Mouse (Mus musculus): ENCODE measurements around the gene Mogs. TPM values are rescaled to one million over a fixed set of nuclear protein-coding genes. Genes with fewer than 3 reads are reported as not detected.

Gene Mogs
- polyA plus RNA-seq, 1 experiment = 32.5 TPM

- no peak overlapping the region for H3ac ChIP-seq (ENCODE audit: control insufficient read depth, insufficient read length, low read depth)
- no peaks in the 10 kb centered on the region for H3K36me3 ChIP-seq (ENCODE audit: control insufficient read depth, insufficient read depth)
- no peak overlapping the region for H3K4me3 ChIP-seq (ENCODE audit: insufficient read depth, poor library complexity, severe bottlenecking)
- peaks cover 7% of the 10 kb centered on the region for H3K79me2 ChIP-seq (ENCODE audit: control insufficient read depth, insufficient read depth)
- H3K27me3 ChIP-seq (ENCODE audit: control insufficient read depth, insufficient read depth, insufficient read length) = peaks cover 11% of the 10 kb centered on the region
- H3K79me3 ChIP-seq (ENCODE audit: low read depth) = peaks cover 6% of the 10 kb centered on the region
- TF ChIP-seq MYOD1 (IDR thresholded peaks at IDR 0.05; ENCODE audit: control insufficient read depth, insufficient read length, low read depth) (no peak), MYOG (IDR thresholded peaks at IDR 0.05; ENCODE audit: control insufficient read depth, extremely low read depth, insufficient read length) (no peak), FOSL1 (IDR thresholded peaks at IDR 0.05; ENCODE audit: insufficient read depth, low read length, poor library complexity, severe bottlenecking) (no peak), CEBPB (IDR thresholded peaks at IDR 0.05; ENCODE audit: low read depth) (no peak), CTCF (IDR thresholded peaks at IDR 0.05; ENCODE audit: control insufficient read depth, insufficient read depth, insufficient read length) (no peak), USF1 (IDR thresholded peaks at IDR 0.05; ENCODE audit: low read depth) (no peak), MAX (IDR thresholded peaks at IDR 0.05) (no peak)
Observed at GRCm38 (mm10) chr6:83161442-83161841, 46.1 kb downstream of the Mogs start.

- Histone ChIP-seq H3K27me3 (ENCODE audit: control insufficient read depth, insufficient read depth, insufficient read length) (peaks cover 11% of the 10 kb centered on the region), H3K4me3 (ENCODE audit: insufficient read depth, poor library complexity, severe bottlenecking) (no peak overlapping the region), H3K79me2 (ENCODE audit: control insufficient read depth, insufficient read depth) (peaks cover 13% of the 10 kb centered on the region), H3K79me3 (ENCODE audit: low read depth) (peaks cover 12% of the 10 kb centered on the region), H3ac (ENCODE audit: control insufficient read depth, insufficient read length, low read depth) (no peak overlapping the region), H3K36me3 (ENCODE audit: control insufficient read depth, insufficient read depth) (no peaks in the 10 kb centered on the region)
- no peak for TF ChIP-seq MYOD1 (IDR thresholded peaks at IDR 0.05; ENCODE audit: control insufficient read depth, insufficient read length, low read depth)
- TF ChIP-seq MAX (IDR thresholded peaks at IDR 0.05) = no peak
- no peak for TF ChIP-seq FOSL1 (IDR thresholded peaks at IDR 0.05; ENCODE audit: insufficient read depth, low read length, poor library complexity, severe bottlenecking)
- TF ChIP-seq MYOG (IDR thresholded peaks at IDR 0.05; ENCODE audit: control insufficient read depth, extremely low read depth, insufficient read length) = no peak
Observed at GRCm38 (mm10) chr6:83161921-83162641, 46.8 kb downstream of the Mogs start.

- TF ChIP-seq MAX (IDR thresholded peaks at IDR 0.05) (no peak), CTCF (IDR thresholded peaks at IDR 0.05; ENCODE audit: control insufficient read depth, insufficient read depth, insufficient read length) (peak; percentile 67)
- no peak overlapping the region for H3K4me3 ChIP-seq (ENCODE audit: insufficient read depth, poor library complexity, severe bottlenecking)
Observed at GRCm38 (mm10) chr6:83162701-83163100, 47.4 kb downstream of the Mogs start.

GRCm38 (mm10) chr6:83165026-83165606 lies 49.8 kb downstream of the Mogs start:
- TF ChIP-seq MAX (IDR thresholded peaks at IDR 0.05) = no peak
- TF ChIP-seq MYOD1 (IDR thresholded peaks at IDR 0.05; ENCODE audit: control insufficient read depth, insufficient read length, low read depth) = no peak
- TF ChIP-seq FOSL1 (IDR thresholded peaks at IDR 0.05; ENCODE audit: insufficient read depth, low read length, poor library complexity, severe bottlenecking) = no peak
- TF ChIP-seq MYOG (IDR thresholded peaks at IDR 0.05; ENCODE audit: control insufficient read depth, extremely low read depth, insufficient read length) = no peak
- no peak for TF ChIP-seq CEBPB (IDR thresholded peaks at IDR 0.05; ENCODE audit: low read depth)
- no peak for TF ChIP-seq CTCF (IDR thresholded peaks at IDR 0.05; ENCODE audit: control insufficient read depth, insufficient read depth, insufficient read length)
- Histone ChIP-seq H3K27me3 (ENCODE audit: control insufficient read depth, insufficient read depth, insufficient read length) (peaks cover 11% of the 10 kb centered on the region), H3K4me3 (ENCODE audit: insufficient read depth, poor library complexity, severe bottlenecking) (peak overlapping the region; percentile 23), H3K36me3 (ENCODE audit: control insufficient read depth, insufficient read depth) (no peaks in the 10 kb centered on the region), H3K79me3 (ENCODE audit: low read depth) (peaks cover 25% of the 10 kb centered on the region), H3ac (ENCODE audit: control insufficient read depth, insufficient read length, low read depth) (peak overlapping the region; percentile 24), H3K79me2 (ENCODE audit: control insufficient read depth, insufficient read depth) (peaks cover 36% of the 10 kb centered on the region)

More at GRCm38 (mm10) chr6:83162701-83163100, 47.4 kb downstream of the Mogs start:
- H3K36me3 ChIP-seq (ENCODE audit: control insufficient read depth, insufficient read depth) = no peaks in the 10 kb centered on the region
- peaks cover 17% of the 10 kb centered on the region for H3K79me3 ChIP-seq (ENCODE audit: low read depth)
- H3K79me2 ChIP-seq (ENCODE audit: control insufficient read depth, insufficient read depth) = peaks cover 19% of the 10 kb centered on the region
- peaks cover 11% of the 10 kb centered on the region for H3K27me3 ChIP-seq (ENCODE audit: control insufficient read depth, insufficient read depth, insufficient read length)
- H3ac ChIP-seq (ENCODE audit: control insufficient read depth, insufficient read length, low read depth) = no peak overlapping the region

GRCm38 (mm10) chr6:83165607-83166242 lies 50.4 kb downstream of the Mogs start, which contains the start of gene Dctn1:
Dctn1 (plus strand) TSS chr6:83165920.
- no peak for TF ChIP-seq CEBPB (IDR thresholded peaks at IDR 0.05; ENCODE audit: low read depth)
- peak; percentile 99 for TF ChIP-seq MAX (IDR thresholded peaks at IDR 0.05)
- TF ChIP-seq USF1 (IDR thresholded peaks at IDR 0.05; ENCODE audit: low read depth) = no peak
- TF ChIP-seq MYOD1 (IDR thresholded peaks at IDR 0.05; ENCODE audit: control insufficient read depth, insufficient read length, low read depth) = no peak
- peak; percentile 55 for TF ChIP-seq CTCF (IDR thresholded peaks at IDR 0.05; ENCODE audit: control insufficient read depth, insufficient read depth, insufficient read length)
- Histone ChIP-seq H3K36me3 (ENCODE audit: control insufficient read depth, insufficient read depth) (no peaks in the 10 kb centered on the region), H3ac (ENCODE audit: control insufficient read depth, insufficient read length, low read depth) (peak within 1 kb of the TSS; percentile 91), H3K79me2 (ENCODE audit: control insufficient read depth, insufficient read depth) (peaks cover 42% of the 10 kb centered on the region), H3K27me3 (ENCODE audit: control insufficient read depth, insufficient read depth, insufficient read length) (peaks cover 10% of the 10 kb centered on the region), H3K79me3 (ENCODE audit: low read depth) (peaks cover 30% of the 10 kb centered on the region), H3K4me3 (ENCODE audit: insufficient read depth, poor library complexity, severe bottlenecking) (peak within 1 kb of the TSS; percentile 90)
